Mouse (Mus musculus) CH12.LX (cell line): Measurements from ENCODE around the gene 1700025C18Rik. TPM values are rescaled to one million over a fixed set of nuclear protein-coding genes. Genes with fewer than 3 reads are reported as not detected.

Experiments used
- DNase-seq: peaks from one replicate; pipeline ENCODE4 v3.0.0-alpha.2; 2013; ENCODE audit errors: extremely low read depth
- H3K27ac ChIP-seq: 2 replicates; pipeline ENCODE4 v1.5.1; 2012; ENCODE audit warnings: low read depth, mild to moderate bottlenecking, control low read depth, moderate library complexity; ENCODE audit not compliant: insufficient read depth
- H3K27me3 ChIP-seq: replicated peaks from 2 replicates; pipeline ENCODE3; 2012; ENCODE audit warnings: inconsistent platforms
- H3K36me3 ChIP-seq, 2 experiments: replicated peaks in 1 of 2; 2 replicates each; pipeline versions ENCODE3 to v1.6.1; 2012; ENCODE audit warnings: inconsistent platforms in 1 of 2, low read length in 1 of 2, mild to moderate bottlenecking in 1 of 2, mixed read lengths in 1 of 2, moderate library complexity in 1 of 2; ENCODE audit not compliant: control insufficient read depth in 1 of 2, insufficient read depth in 1 of 2
- H3K4me1 ChIP-seq, 2 experiments: 2 replicates each; pipeline ENCODE4 v1.6.1; 2012; ENCODE audit warnings: inconsistent platforms in 1 of 2, moderate library complexity in 1 of 2; ENCODE audit not compliant: insufficient read depth in 2 of 2, control insufficient read depth in 1 of 2
- H3K4me2 ChIP-seq: 2 replicates; pipeline ENCODE4 v1.6.1; 2012; ENCODE audit warnings: low read depth, mild to moderate bottlenecking, control low read depth; ENCODE audit not compliant: poor library complexity, insufficient read depth, severe bottlenecking
- H3K4me3 ChIP-seq, 3 experiments: fragments of 150-350 bp in 1 of 3; sonication (generic) in 1 of 3; replicated peaks in 1 of 3; 2 replicates each; pipeline versions ENCODE3 to v1.5.1; 2011 to 2012; ENCODE audit warnings: low read depth in 2 of 3, low read length in 2 of 3, mild to moderate bottlenecking in 2 of 3, moderate library complexity in 2 of 3, control low read depth in 1 of 3, improper control_type of control experiment in 1 of 3, inconsistent platforms in 1 of 3, mixed read lengths in 1 of 3; ENCODE audit not compliant: poor library complexity in 1 of 3
- H3K79me2 ChIP-seq: replicated peaks from 2 replicates; pipeline ENCODE4 v1.6.1; 2012; ENCODE audit warnings: mild to moderate bottlenecking, moderate library complexity; ENCODE audit not compliant: control insufficient read depth, poor library complexity, insufficient read depth, severe bottlenecking; ENCODE audit errors: extremely low read depth
- H3K9ac ChIP-seq: 2 replicates; pipeline ENCODE4 v1.6.1; 2012; ENCODE audit warnings: low read depth, mild to moderate bottlenecking, control low read depth, moderate library complexity; ENCODE audit not compliant: insufficient read depth
- H3K9me3 ChIP-seq: replicated peaks from 2 replicates; pipeline ENCODE3; 2012; ENCODE audit warnings: low read length, inconsistent platforms, mixed read lengths
- CHD1 ChIP-seq: IDR thresholded peaks from 2 replicates; pipeline ENCODE4 v1.6.1; 2012; ENCODE audit warnings: low read depth, low read length, improper control_type of control experiment, inconsistent platforms
- CHD2 ChIP-seq: IDR thresholded peaks from 2 replicates; pipeline ENCODE4 v1.6.1; 2011; ENCODE audit warnings: low read length, improper control_type of control experiment
- CTCF ChIP-seq, 2 experiments: IDR thresholded peaks in 1 of 2; conservative IDR thresholded peaks in 1 of 2; 2 replicates each; pipeline ENCODE4 v1.5.1; 2011 to 2012; ENCODE audit warnings: low read depth in 2 of 2, low read length in 2 of 2, improper control_type of control experiment in 1 of 2, inconsistent platforms in 1 of 2, mild to moderate bottlenecking in 1 of 2, moderate library complexity in 1 of 2
- ETS1 ChIP-seq: conservative IDR thresholded peaks from 2 replicates; pipeline ENCODE4 v1.6.1; 2012; ENCODE audit warnings: low read depth, mild to moderate bottlenecking, inconsistent platforms, low read length, improper control_type of control experiment, moderate library complexity
- GABPA ChIP-seq: IDR thresholded peaks from 2 replicates; pipeline ENCODE4 v1.6.1; 2012; ENCODE audit warnings: low read depth, low read length, improper control_type of control experiment, inconsistent platforms; ENCODE audit not compliant: insufficient replicate concordance
- KAT2A ChIP-seq: IDR thresholded peaks from 2 replicates; pipeline ENCODE4 v1.6.1; 2012; ENCODE audit warnings: low read length, improper control_type of control experiment, inconsistent platforms; ENCODE audit not compliant: insufficient replicate concordance
- MAFK ChIP-seq: IDR thresholded peaks from 2 replicates; pipeline ENCODE4 v1.6.1; 2011; ENCODE audit warnings: low read length, improper control_type of control experiment; ENCODE audit not compliant: insufficient replicate concordance
- MAX ChIP-seq: IDR thresholded peaks from 2 replicates; pipeline ENCODE4 v1.6.1; 2011; ENCODE audit warnings: low read length, improper control_type of control experiment
- MXI1 ChIP-seq: IDR thresholded peaks from 2 replicates; pipeline ENCODE4 v1.6.1; 2011; ENCODE audit warnings: mild to moderate bottlenecking, low read depth, low read length, improper control_type of control experiment
- MYC ChIP-seq: IDR thresholded peaks from 2 replicates; pipeline ENCODE4 v1.6.1; 2011; ENCODE audit warnings: low read depth, mild to moderate bottlenecking, improper control_type of control experiment, low read length
- NELFE ChIP-seq: IDR thresholded peaks from 2 replicates; pipeline ENCODE4 v1.6.1; 2011; ENCODE audit warnings: low read depth, low read length, improper control_type of control experiment
- POLR2AphosphoS2 ChIP-seq: IDR thresholded peaks from 2 replicates; pipeline ENCODE4 v1.6.1; 2011; ENCODE audit warnings: low read depth, low read length, improper control_type of control experiment
- RCOR1 ChIP-seq: conservative IDR thresholded peaks from 2 replicates; pipeline ENCODE4 v1.6.1; 2012; ENCODE audit warnings: low read depth, mild to moderate bottlenecking, inconsistent platforms, low read length, improper control_type of control experiment
- USF1 ChIP-seq: IDR thresholded peaks from 2 replicates; pipeline ENCODE4 v1.6.1; 2014; ENCODE audit warnings: low read depth, mild to moderate bottlenecking, inconsistent platforms, low read length, improper control_type of control experiment
- USF2 ChIP-seq: conservative IDR thresholded peaks from 2 replicates; pipeline ENCODE4 v1.6.1; 2011; ENCODE audit warnings: low read depth, low read length, improper control_type of control experiment
- dilution Hi-C: fragments of 300-500 bp; cut with MboI; formaldehyde crosslinking; loops from 2 replicates; pipeline ENCODE4 v1.14.3; 2020; ENCODE audit warnings: low sequenced_read_pairs; ENCODE audit not compliant: extremely low pct_unique_long_range_greater_than_20kb, extremely low pct_ligation_motif_present
- in situ Hi-C: fragments of 300-500 bp; cut with MboI; formaldehyde crosslinking; loops from 3 replicates; pipeline ENCODE4 v1.14.3; 2019; ENCODE audit warnings: low sequenced_read_pairs, low pct_ligation_motif_present, low pct_unique_long_range_greater_than_20kb, mixed read lengths
- polyA plus RNA-seq: library from polyadenylated mRNA; unstranded; fragments of >175 nt; gene quantifications from 2 replicates; pipeline ENCODE4 v1.2.1, GENCODE M21; 2012; ENCODE audit warnings: low read depth; ENCODE audit not compliant: insufficient read length
- total RNA-seq, 2 experiments: library from RNA; depleted of rRNA; stranded (reverse); fragments of 300-350 nt in 1 of 2; fragments of >200 nt in 1 of 2; gene quantifications; 2 replicates each; pipeline ENCODE4 v1.2.3; 2012 to 2014

1700025C18Rik gene
- total and polyA plus RNA-seq, 3 experiments, result not detected

GRCm38 (mm10) chr2:165126896-165127562 lies 36.5 kb upstream of the 1700025C18Rik start:
- Histone ChIP-seq H3K79me2 (no peaks in the 10 kb centered on the region), H3K4me2 (no peak overlapping the region), H3K4me1 (no peaks in the 10 kb centered on the region), H3K27me3 (peaks cover 95% of the 10 kb centered on the region), H3K4me3 (no peak overlapping the region), H3K36me3 (no peaks in the 10 kb centered on the region), H3K9me3 (no peaks in the 10 kb centered on the region), H3K9ac (no peak overlapping the region), H3K27ac (no peak overlapping the region)
- dilution Hi-C loops, result no loop called here
- TF ChIP-seq POLR2AphosphoS2, result no peak
- no peak for TF ChIP-seq USF1
- no peak for TF ChIP-seq CTCF (conservative IDR thresholded peaks at IDR 0.05 in 1 of 2, IDR thresholded peaks at IDR 0.05 in 1 of 2; ENCODE audit: low read depth in 2 of 2, low read length in 2 of 2)
- no peak for TF ChIP-seq GABPA
- TF ChIP-seq RCOR1, result no peak
- TF ChIP-seq USF2, result no peak
- TF ChIP-seq MXI1, result no peak
- TF ChIP-seq ETS1, result no peak
- TF ChIP-seq MYC, result no peak
- DNase-seq, result no peak
- in situ Hi-C loops, result no loop called here

GRCm38 (mm10) chr2:165121206-165121840 lies 30.8 kb upstream of the 1700025C18Rik start:
- Histone ChIP-seq H3K4me3 (no peak overlapping the region), H3K27ac (no peak overlapping the region), H3K4me1 (no peaks in the 10 kb centered on the region), H3K9me3 (no peaks in the 10 kb centered on the region), H3K4me2 (no peak overlapping the region), H3K79me2 (no peaks in the 10 kb centered on the region), H3K27me3 (peaks cover 96% of the 10 kb centered on the region), H3K36me3 (no peaks in the 10 kb centered on the region), H3K9ac (no peak overlapping the region)
- dilution Hi-C loops, result no loop called here
- TF ChIP-seq USF1 (peak; percentile 41; the same call in 1 of the 2 replicates), CHD1 (no peak), MAX (peak; percentile 70)
- DNase-seq, result no peak
- in situ Hi-C loops, result no loop called here

- DNase-seq, result no peak
- TF ChIP-seq CHD2 (no peak), KAT2A (no peak), MAFK (no peak), NELFE (no peak), ETS1 (no peak)
- H3K27me3 ChIP-seq, result peaks cover 96% of the 10 kb centered on the region
- no peaks in the 10 kb centered on the region for H3K36me3 ChIP-seq
- no peak overlapping the region for H3K4me3 ChIP-seq
- dilution Hi-C loops, result no loop called here
- no peak overlapping the region for H3K27ac ChIP-seq
- no peaks in the 10 kb centered on the region for H3K79me2 ChIP-seq
- no peak overlapping the region for H3K9ac ChIP-seq
- in situ Hi-C loops, result no loop called here
- no peaks in the 10 kb centered on the region for H3K9me3 ChIP-seq
- H3K4me2 ChIP-seq, result no peak overlapping the region
- H3K4me1 ChIP-seq, result no peaks in the 10 kb centered on the region
These were observed 30.2 kb upstream of the 1700025C18Rik start for GRCm38 (mm10) chr2:165120765-165121164.
